Mouse (Mus musculus): Measurements from ENCODE around the gene Vrk3.
"Not testable (repeated sequence)": the region's sequence is repeated elsewhere in the genome, so short reads cannot be mapped to it uniquely, and the experiment has no call there.

Gene Vrk3

GRCm38 (mm10) chr7:44748101-44749044 is at the start of gene Vrk3:
Vrk3 (plus strand) TSS chr7:44748413.
- peak; percentile 97 to 99 for DNase-seq (ENCODE audit: inconsistent age in 2 of 2, low spot score in 1 of 2)

- peak; percentile 36 to 60 for DNase-seq (ENCODE audit: inconsistent age in 2 of 2, low spot score in 1 of 2)
Observed at GRCm38 (mm10) chr7:44701921-44702320, 46.3 kb upstream of the Vrk3 start.

GRCm38 (mm10) chr7:44702985-44703384 is 45.2 kb upstream of the Vrk3 start:
- no peak for DNase-seq (ENCODE audit: inconsistent age in 2 of 2, low spot score in 1 of 2)

- peak; percentile 38 to 79 for DNase-seq (ENCODE audit: inconsistent age in 2 of 2, low spot score in 1 of 2)
Observed at GRCm38 (mm10) chr7:44704363-44704762, 43.9 kb upstream of the Vrk3 start.

GRCm38 (mm10) chr7:44705086-44705485 is 43.1 kb upstream of the Vrk3 start:
- no peak for DNase-seq (ENCODE audit: inconsistent age in 2 of 2, low spot score in 1 of 2)

GRCm38 (mm10) chr7:44706322-44706721 is 41.9 kb upstream of the Vrk3 start:
- no peak for DNase-seq (ENCODE audit: inconsistent age in 2 of 2, low spot score in 1 of 2)

GRCm38 (mm10) chr7:44707169-44707675 is 41.0 kb upstream of the Vrk3 start:
- peak; percentile 64 to 87 for DNase-seq (ENCODE audit: inconsistent age in 2 of 2, low spot score in 1 of 2)

- not testable (repeated sequence) for DNase-seq (ENCODE audit: inconsistent age in 2 of 2, low spot score in 1 of 2)
Observed at GRCm38 (mm10) chr7:44708093-44708492, 40.1 kb upstream of the Vrk3 start.

- no peak for DNase-seq (ENCODE audit: inconsistent age in 2 of 2, low spot score in 1 of 2)
Observed at GRCm38 (mm10) chr7:44708574-44708973, 39.6 kb upstream of the Vrk3 start, which contains the start of gene Izumo2. Izumo2 (plus strand) TSS chr7:44708742.

- DNase-seq (ENCODE audit: inconsistent age in 2 of 2, low spot score in 1 of 2), result no peak
Observed at GRCm38 (mm10) chr7:44709881-44710280, 38.3 kb upstream of the Vrk3 start.

GRCm38 (mm10) chr7:44722058-44722457 is 26.2 kb upstream of the Vrk3 start:
- DNase-seq (ENCODE audit: inconsistent age in 2 of 2, low spot score in 1 of 2), result peak in 1 of 2 experiments; percentile 79

- peak in 1 of 2 experiments; percentile 48 for DNase-seq (ENCODE audit: inconsistent age in 2 of 2, low spot score in 1 of 2)
Observed at GRCm38 (mm10) chr7:44724316-44724715, 23.9 kb upstream of the Vrk3 start.

- no peak for DNase-seq (ENCODE audit: inconsistent age in 2 of 2, low spot score in 1 of 2)
Observed at GRCm38 (mm10) chr7:44726343-44726742, 21.9 kb upstream of the Vrk3 start.

- DNase-seq (ENCODE audit: inconsistent age in 2 of 2, low spot score in 1 of 2), result no peak
Observed at GRCm38 (mm10) chr7:44727151-44727550, 21.1 kb upstream of the Vrk3 start.

- DNase-seq (ENCODE audit: inconsistent age in 2 of 2, low spot score in 1 of 2), result no peak
Observed at GRCm38 (mm10) chr7:44728082-44728975, 19.9 kb upstream of the Vrk3 start.

- DNase-seq (ENCODE audit: inconsistent age in 2 of 2, low spot score in 1 of 2), result no peak
Observed at GRCm38 (mm10) chr7:44733723-44734122, 14.5 kb upstream of the Vrk3 start.

GRCm38 (mm10) chr7:44741361-44741760 is 6.9 kb upstream of the Vrk3 start:
- no peak for DNase-seq (ENCODE audit: inconsistent age in 2 of 2, low spot score in 1 of 2)

- no peak for DNase-seq (ENCODE audit: inconsistent age in 2 of 2, low spot score in 1 of 2)
Observed at GRCm38 (mm10) chr7:44744270-44744669, 3.9 kb upstream of the Vrk3 start.

- DNase-seq (ENCODE audit: inconsistent age in 2 of 2, low spot score in 1 of 2), result peak; percentile 82 to 87
Observed at GRCm38 (mm10) chr7:44745076-44745475, 3.1 kb upstream of the Vrk3 start.

- peak in 1 of 2 experiments; percentile 30 for DNase-seq (ENCODE audit: inconsistent age in 2 of 2, low spot score in 1 of 2)
Observed at GRCm38 (mm10) chr7:44747115-44747514, 1.1 kb upstream of the Vrk3 start.

- not testable (repeated sequence) for DNase-seq (ENCODE audit: inconsistent age in 2 of 2, low spot score in 1 of 2)
Observed at GRCm38 (mm10) chr7:44750950-44751349, 2.7 kb downstream of the Vrk3 start, which contains the start of gene Zfp473. Zfp473 (minus strand) TSS chr7:44751050.
